Mouse (Mus musculus) embryonic facial prominence, embryonic 11.5 days (tissue): ENCODE data around the gene Dtd2. TPM values are rescaled to one million over a fixed set of nuclear protein-coding genes. Genes with fewer than 3 reads are reported as not detected.
A peak's percentile ranks its signal among the peaks of the same experiment; 100 is the strongest.

Experiments
- ATAC-seq: fragments of 200-750 bp; cut with Nextera tagmentation; replicated peaks from 2 replicates; pipeline ENCODE4 v1.8.0; 2017; ENCODE audit warnings: low read depth; ENCODE audit not compliant: insufficient number of reproducible peaks, low FRiP score, low TSS enrichment
- DNase-seq: peaks from one replicate; pipeline ENCODE4 v3.0.0-alpha.2; 2015; ENCODE audit warnings: low spot score
- H3K27ac ChIP-seq: fragments of 300-500 bp; sonication (generic); replicated peaks from 2 replicates; pipeline ENCODE4 v1.5.1; 2014; ENCODE audit warnings: mild to moderate bottlenecking, low read depth, low read length, control low read depth
- H3K27me3 ChIP-seq: fragments of 300-500 bp; sonication (generic); 2 replicates; pipeline ENCODE4 v1.6.1; 2014; ENCODE audit warnings: mild to moderate bottlenecking, low read length, moderate library complexity, mixed read lengths; ENCODE audit not compliant: control insufficient read depth, insufficient read depth
- H3K36me3 ChIP-seq: fragments of 300-500 bp; sonication (generic); replicated peaks from 2 replicates; pipeline ENCODE4 v1.6.1; 2014; ENCODE audit warnings: low read depth, mild to moderate bottlenecking, low read length, moderate library complexity, mixed read lengths; ENCODE audit not compliant: control insufficient read depth, insufficient read depth
- H3K4me1 ChIP-seq: fragments of 300-500 bp; sonication (generic); 2 replicates; pipeline ENCODE4 v1.6.1; 2014; ENCODE audit warnings: low read length, mixed read lengths; ENCODE audit not compliant: control insufficient read depth, insufficient read depth
- H3K4me2 ChIP-seq: fragments of 300-500 bp; sonication (generic); 2 replicates; pipeline ENCODE4 v1.6.1; 2014; ENCODE audit warnings: low read depth, mild to moderate bottlenecking, control low read depth, low read length, moderate library complexity
- H3K4me3 ChIP-seq: fragments of 300-500 bp; sonication (generic); 2 replicates; pipeline ENCODE4 v1.5.1; 2014; ENCODE audit warnings: low read depth, low read length, control low read depth
- H3K9ac ChIP-seq: fragments of 300-500 bp; sonication (generic); replicated peaks from 2 replicates; pipeline ENCODE4 v1.6.1; 2014; ENCODE audit warnings: mild to moderate bottlenecking, control low read depth, low read length
- H3K9me3 ChIP-seq: fragments of 300-500 bp; sonication (generic); replicated peaks from 2 replicates; pipeline ENCODE4 v1.6.1; 2016; ENCODE audit warnings: mild to moderate bottlenecking, low read length, inconsistent platforms, mixed read lengths; ENCODE audit not compliant: control insufficient read depth
- WGBS: fragments of 180-500 bp; shearing (Covaris S2); extraction: QIAGEN DNeasy Blood & Tissue Kit; methylation state at CpG from one replicate; pipeline ENCODE4 v1.1.7; 2014; 5-methylcytosine and 5-hydroxymethylcytosine counted together
- polyA plus RNA-seq: library from polyadenylated mRNA; unstranded; fragments of >200 nt; fragmentation: Nextera tagmentation; extraction: Ambion mirVana; gene quantifications from 2 replicates; pipeline ENCODE4 v1.2.1, GENCODE M21; 2014

Dtd2 gene
- polyA plus RNA-seq, 1 experiment from 2014 or later: 22.3 TPM

GRCm38 (mm10) chr12:52014494-52015029 is 8.3 kb upstream of the Dtd2 start:
- no peak overlapping the region for H3K27ac ChIP-seq
- no peak overlapping the region for H3K4me2 ChIP-seq
- DNase-seq (no peak), ATAC-seq (no peak)
- no peaks in the 10 kb centered on the region for H3K9me3 ChIP-seq
- H3K9ac ChIP-seq: no peak overlapping the region
- H3K4me1 ChIP-seq: no peaks in the 10 kb centered on the region
- H3K27me3 ChIP-seq: no peaks in the 10 kb centered on the region
- 94% methylated on average over 7 of the region's 7 CpGs for WGBS
- no peak overlapping the region for H3K4me3 ChIP-seq
- no peaks in the 10 kb centered on the region for H3K36me3 ChIP-seq

GRCm38 (mm10) chr12:52014044-52014443 is 7.7 kb upstream of the Dtd2 start:
- H3K27ac ChIP-seq: no peak overlapping the region
- no peaks in the 10 kb centered on the region for H3K4me1 ChIP-seq
- no peak overlapping the region for H3K9ac ChIP-seq
- no peaks in the 10 kb centered on the region for H3K36me3 ChIP-seq
- 85% methylated on average over 10 of the region's 11 CpGs for WGBS
- no peak for DNase-seq
- no peaks in the 10 kb centered on the region for H3K9me3 ChIP-seq
- ATAC-seq: no peak
- H3K4me3 ChIP-seq: no peak overlapping the region
- no peak overlapping the region for H3K4me2 ChIP-seq
- H3K27me3 ChIP-seq: no peaks in the 10 kb centered on the region

DNA sequence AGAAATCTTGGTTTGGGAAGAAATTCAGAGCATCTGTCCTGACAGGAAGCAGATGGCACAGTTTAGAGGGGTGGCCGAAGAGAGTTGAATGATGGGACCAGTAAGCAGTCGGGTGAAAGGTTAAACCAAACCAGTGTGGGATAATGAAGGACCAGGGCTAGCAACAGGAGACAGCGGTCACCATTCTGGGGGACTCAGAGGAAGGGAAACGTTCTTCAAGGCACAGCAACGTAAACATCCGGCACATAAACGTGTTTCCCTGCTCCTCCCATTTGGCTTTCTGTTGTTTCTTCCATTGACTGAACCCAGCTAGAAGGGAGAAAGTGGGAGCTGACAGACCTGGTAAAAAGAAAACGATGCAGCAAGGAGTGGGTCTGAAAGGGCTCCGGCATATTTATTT is 7.0 kb upstream of the Dtd2 start:
- no peak overlapping the region for H3K27ac ChIP-seq
- no peak overlapping the region for H3K9ac ChIP-seq
- H3K36me3 ChIP-seq: no peaks in the 10 kb centered on the region
- DNase-seq (no peak), ATAC-seq (no peak)
- H3K27me3 ChIP-seq: no peaks in the 10 kb centered on the region
- no peaks in the 10 kb centered on the region for H3K4me1 ChIP-seq
- WGBS: 35% methylated on average over 9 of the region's 9 CpGs
- no peak overlapping the region for H3K4me3 ChIP-seq
- no peaks in the 10 kb centered on the region for H3K9me3 ChIP-seq
- no peak overlapping the region for H3K4me2 ChIP-seq

- no peaks in the 10 kb centered on the region for H3K27me3 ChIP-seq
- no peak for ATAC-seq
- no peaks in the 10 kb centered on the region for H3K36me3 ChIP-seq
- no peak overlapping the region for H3K4me3 ChIP-seq
- no peak overlapping the region for H3K27ac ChIP-seq
- H3K9ac ChIP-seq: no peak overlapping the region
- H3K4me2 ChIP-seq: no peak overlapping the region
- DNase-seq: no peak
- WGBS: 83% methylated on average over 8 of the region's 8 CpGs
- H3K9me3 ChIP-seq: no peaks in the 10 kb centered on the region
- H3K4me1 ChIP-seq: no peaks in the 10 kb centered on the region
Measured at GRCm38 (mm10) chr12:52012159-52012558, 5.9 kb upstream of the Dtd2 start.

GRCm38 (mm10) chr12:52010630-52010961 is 4.3 kb upstream of the Dtd2 start:
- no peaks in the 10 kb centered on the region for H3K4me1 ChIP-seq
- ATAC-seq (no peak), DNase-seq (peak; percentile 78)
- no peak overlapping the region for H3K4me2 ChIP-seq
- 58% methylated on average over 2 of the region's 2 CpGs for WGBS
- no peaks in the 10 kb centered on the region for H3K9me3 ChIP-seq
- H3K36me3 ChIP-seq: no peaks in the 10 kb centered on the region
- no peaks in the 10 kb centered on the region for H3K27me3 ChIP-seq
- H3K4me3 ChIP-seq: no peak overlapping the region
- no peak overlapping the region for H3K27ac ChIP-seq
- H3K9ac ChIP-seq: no peak overlapping the region

GRCm38 (mm10) chr12:52009928-52010629 is 3.8 kb upstream of the Dtd2 start:
- no peak overlapping the region for H3K27ac ChIP-seq
- no peak for DNase-seq
- H3K9me3 ChIP-seq: no peaks in the 10 kb centered on the region
- H3K4me2 ChIP-seq: no peak overlapping the region
- WGBS: 68% methylated on average over 15 of the region's 15 CpGs
- no peaks in the 10 kb centered on the region for H3K4me1 ChIP-seq
- no peak for ATAC-seq
- H3K36me3 ChIP-seq: no peaks in the 10 kb centered on the region
- no peaks in the 10 kb centered on the region for H3K27me3 ChIP-seq
- H3K9ac ChIP-seq: no peak overlapping the region
- no peak overlapping the region for H3K4me3 ChIP-seq

DNA sequence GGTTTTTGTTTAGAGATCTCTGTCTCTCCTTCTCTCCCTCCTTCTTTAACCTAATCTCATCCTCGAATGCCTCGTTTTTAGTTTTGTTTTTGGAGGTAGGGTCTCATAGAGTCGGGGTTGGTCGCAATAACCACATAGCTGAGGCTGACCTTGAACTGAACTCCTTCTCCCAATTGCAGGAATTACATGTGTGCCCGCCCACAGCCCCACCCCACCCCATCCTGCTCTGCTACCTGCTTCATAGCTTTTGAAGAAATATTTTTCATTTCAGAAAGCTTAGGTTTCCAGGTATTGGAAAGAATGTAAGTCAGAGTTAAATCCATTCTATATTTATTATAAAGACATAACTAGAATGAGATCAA is 313 bp upstream of the Dtd2 start:
- WGBS: 42% methylated on average over 5 of the region's 5 CpGs
- peak; percentile 75; the same call in 1 of the 2 replicates for ATAC-seq

GRCm38 (mm10) chr12:52002746-52003145 is 3.6 kb downstream of the Dtd2 start:
- Histone ChIP-seq H3K4me2 (no peak overlapping the region), H3K4me3 (no peak overlapping the region), H3K27ac (no peak overlapping the region), H3K9me3 (no peaks in the 10 kb centered on the region), H3K36me3 (no peaks in the 10 kb centered on the region; the same call in 1 of the 2 replicates), H3K4me1 (no peaks in the 10 kb centered on the region), H3K9ac (no peak overlapping the region), H3K27me3 (no peaks in the 10 kb centered on the region)
- WGBS: 91% methylated on average over 3 of the region's 3 CpGs
- ATAC-seq (no peak), DNase-seq (no peak)

More for the DNA sequence above, 313 bp upstream of the Dtd2 start:
- Histone ChIP-seq H3K27ac (no peak overlapping the region), H3K4me1 (no peaks in the 10 kb centered on the region), H3K4me3 (peak overlapping the region; percentile 65), H3K36me3 (no peaks in the 10 kb centered on the region), H3K4me2 (0 out of 2 replicates have a peak overlapping the region, but pooled peaks have one; percentile 16), H3K9ac (no peak overlapping the region; the same call in 1 of the 2 replicates), H3K9me3 (no peaks in the 10 kb centered on the region), H3K27me3 (no peaks in the 10 kb centered on the region)
- no peak for DNase-seq
